Mouse (Mus musculus): ENCODE results near the gene Timm29. TPM values are rescaled to one million over a fixed set of nuclear protein-coding genes. Genes with fewer than 3 reads are reported as not detected.

Timm29 gene
- polyA plus RNA-seq, 1 experiment: 43.5 TPM

GRCm38 (mm10) chr9:21606648-21607047, 14.1 kb downstream of the Timm29 start:
- WGBS: 62% methylated on average over 1 of the region's 1 CpGs
- TF ChIP-seq CTCF (IDR thresholded peaks at IDR 0.05; ENCODE audit: borderline replicate concordance, control insufficient read depth, extremely low read depth, insufficient read depth, low read length, poor library complexity): no peak
- no peak for TF ChIP-seq POLR2A (IDR thresholded peaks at IDR 0.05; ENCODE audit: control insufficient read depth, extremely low read depth, insufficient read depth, low read length, poor library complexity)
- no peak overlapping the region for H3K4me3 ChIP-seq (ENCODE audit: control insufficient read depth, insufficient read depth, low read length)
- peaks cover 3% of the 10 kb centered on the region for H3K4me1 ChIP-seq (replicated peaks; ENCODE audit: control insufficient read depth, insufficient read depth, low read length)
- H3K36me3 ChIP-seq (ENCODE audit: control insufficient read depth, insufficient read depth, low read length): no peaks in the 10 kb centered on the region
- no peaks in the 10 kb centered on the region for H3K27me3 ChIP-seq (ENCODE audit: control insufficient read depth, insufficient read depth, low read length)
- H3K27ac ChIP-seq (ENCODE audit: control insufficient read depth, insufficient read depth, low read length): no peak overlapping the region
- DNase-seq: no peak

GRCm38 (mm10) chr9:21609861-21610260, 17.3 kb downstream of the Timm29 start:
- Histone ChIP-seq H3K27me3 (ENCODE audit: control insufficient read depth, insufficient read depth, low read length) (no peaks in the 10 kb centered on the region), H3K27ac (ENCODE audit: control insufficient read depth, insufficient read depth, low read length) (no peak overlapping the region), H3K4me1 (replicated peaks; ENCODE audit: control insufficient read depth, insufficient read depth, low read length) (peaks cover 3% of the 10 kb centered on the region), H3K36me3 (ENCODE audit: control insufficient read depth, insufficient read depth, low read length) (no peaks in the 10 kb centered on the region), H3K4me3 (ENCODE audit: control insufficient read depth, insufficient read depth, low read length) (no peak overlapping the region)
- DNase-seq: peak; percentile 65
- 65% methylated on average over 1 of the region's 1 CpGs for WGBS
- TF ChIP-seq CTCF (IDR thresholded peaks at IDR 0.05; ENCODE audit: borderline replicate concordance, control insufficient read depth, extremely low read depth, insufficient read depth, low read length, poor library complexity): no peak
- TF ChIP-seq POLR2A (IDR thresholded peaks at IDR 0.05; ENCODE audit: control insufficient read depth, extremely low read depth, insufficient read depth, low read length, poor library complexity): no peak

- no peak for DNase-seq
- Histone ChIP-seq H3K36me3 (ENCODE audit: control insufficient read depth, insufficient read depth, low read length) (no peaks in the 10 kb centered on the region), H3K27me3 (ENCODE audit: control insufficient read depth, insufficient read depth, low read length) (no peaks in the 10 kb centered on the region), H3K4me1 (replicated peaks; ENCODE audit: control insufficient read depth, insufficient read depth, low read length) (peaks cover 8% of the 10 kb centered on the region), H3K27ac (ENCODE audit: control insufficient read depth, insufficient read depth, low read length) (peak overlapping the region; percentile 36; the same call in 1 of the 2 replicates), H3K4me3 (ENCODE audit: control insufficient read depth, insufficient read depth, low read length) (peak overlapping the region; percentile 69)
- TF ChIP-seq POLR2A (IDR thresholded peaks at IDR 0.05; ENCODE audit: control insufficient read depth, extremely low read depth, insufficient read depth, low read length, poor library complexity): no peak
- TF ChIP-seq CTCF (IDR thresholded peaks at IDR 0.05; ENCODE audit: borderline replicate concordance, control insufficient read depth, extremely low read depth, insufficient read depth, low read length, poor library complexity): no peak
- 73% methylated on average over 15 of the region's 15 CpGs for WGBS
Measured at GRCm38 (mm10) chr9:21614864-21615616, 22.5 kb downstream of the Timm29 start.

DNA sequence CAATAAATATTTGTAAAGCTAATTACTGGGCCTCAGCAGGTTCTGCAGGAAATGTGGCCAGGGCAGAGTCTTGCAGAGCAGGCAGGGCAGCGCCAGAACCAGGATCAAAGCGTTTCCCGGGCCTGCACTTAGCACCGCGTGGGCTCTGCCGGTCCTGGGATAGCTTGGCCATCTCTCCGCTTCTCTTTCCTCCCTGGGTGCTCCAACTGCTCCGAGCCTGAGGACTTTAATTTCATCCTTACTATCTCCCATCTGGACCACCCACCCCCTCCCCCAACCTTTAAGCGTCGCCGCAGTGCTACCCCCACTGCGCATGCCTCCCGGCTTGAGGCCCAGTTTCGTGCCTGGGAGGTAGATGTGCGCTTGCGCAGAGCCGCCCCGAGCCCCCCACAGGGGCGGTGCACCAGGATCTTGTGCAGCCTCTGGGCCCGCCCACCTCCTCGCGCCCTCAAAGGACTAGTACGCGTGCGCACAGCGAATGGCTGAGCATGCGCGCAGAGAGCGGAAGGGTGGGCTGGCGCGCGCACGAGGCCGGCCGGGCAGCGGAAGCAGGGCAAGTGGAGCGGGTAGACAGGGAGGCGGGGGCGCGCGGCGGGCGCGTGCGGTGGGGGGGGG, 23.2 kb downstream of the Timm29 start, which contains the start of gene Smarca4:
Smarca4 (plus strand) TSS at position 553 of the 615 bp plus-strand sequence.
- H3K27ac ChIP-seq (ENCODE audit: control insufficient read depth, insufficient read depth, low read length): peak within 1 kb of the TSS; percentile 91
- no peaks in the 10 kb centered on the region for H3K27me3 ChIP-seq (ENCODE audit: control insufficient read depth, insufficient read depth, low read length)
- TF ChIP-seq CTCF (IDR thresholded peaks at IDR 0.05; ENCODE audit: borderline replicate concordance, control insufficient read depth, extremely low read depth, insufficient read depth, low read length, poor library complexity) (peak; percentile 40; the same call in 1 of the 2 replicates), POLR2A (IDR thresholded peaks at IDR 0.05; ENCODE audit: control insufficient read depth, extremely low read depth, insufficient read depth, low read length, poor library complexity) (peak; percentile 64)
- H3K4me3 ChIP-seq (ENCODE audit: control insufficient read depth, insufficient read depth, low read length): peak within 1 kb of the TSS; percentile 69
- under 1% methylated on average over 45 of the region's 45 CpGs for WGBS
- peaks cover 8% of the 10 kb centered on the region for H3K4me1 ChIP-seq (replicated peaks; ENCODE audit: control insufficient read depth, insufficient read depth, low read length)
- peak; percentile 100 for DNase-seq
- H3K36me3 ChIP-seq (ENCODE audit: control insufficient read depth, insufficient read depth, low read length): no peaks in the 10 kb centered on the region

DNA sequence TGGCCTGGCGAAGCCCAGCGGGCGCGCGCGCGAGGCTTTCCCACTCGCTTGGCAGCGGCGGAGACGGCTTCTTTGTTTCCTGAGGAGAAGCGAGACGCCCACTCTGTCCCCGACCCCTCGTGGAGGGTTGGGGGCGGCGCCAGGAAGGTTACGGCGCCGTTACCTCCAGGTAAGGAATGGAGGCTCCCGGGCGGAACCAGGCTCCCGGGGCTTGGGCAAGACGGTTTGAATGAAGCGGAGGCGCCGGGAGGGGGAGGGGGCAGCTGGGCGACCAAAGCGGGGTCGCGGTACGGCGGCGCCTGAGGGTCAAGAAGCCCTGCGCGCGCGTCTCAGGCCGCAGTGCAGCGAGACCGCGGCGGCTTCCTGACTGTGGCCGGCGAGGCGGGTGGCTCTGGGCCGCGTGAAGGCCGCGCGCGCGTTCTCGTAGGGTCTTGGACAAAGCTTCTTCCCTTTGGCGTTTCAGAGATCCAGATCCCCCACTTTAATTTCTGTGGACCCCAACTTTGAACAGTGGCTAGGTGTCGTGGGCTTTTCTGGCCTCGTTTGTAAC, 23.8 kb downstream of the Timm29 start:
- no peaks in the 10 kb centered on the region for H3K36me3 ChIP-seq (ENCODE audit: control insufficient read depth, insufficient read depth, low read length)
- H3K4me1 ChIP-seq (replicated peaks; ENCODE audit: control insufficient read depth, insufficient read depth, low read length): peaks cover 9% of the 10 kb centered on the region
- DNase-seq: peak; percentile 93
- peak overlapping the region; percentile 62 for H3K4me3 ChIP-seq (ENCODE audit: control insufficient read depth, insufficient read depth, low read length)
- TF ChIP-seq POLR2A (IDR thresholded peaks at IDR 0.05; ENCODE audit: control insufficient read depth, extremely low read depth, insufficient read depth, low read length, poor library complexity): peak; percentile 80
- TF ChIP-seq CTCF (IDR thresholded peaks at IDR 0.05; ENCODE audit: borderline replicate concordance, control insufficient read depth, extremely low read depth, insufficient read depth, low read length, poor library complexity): no peak
- peak overlapping the region; percentile 88 for H3K27ac ChIP-seq (ENCODE audit: control insufficient read depth, insufficient read depth, low read length)
- WGBS: 0% methylated on average over 57 of the region's 57 CpGs
- H3K27me3 ChIP-seq (ENCODE audit: control insufficient read depth, insufficient read depth, low read length): no peaks in the 10 kb centered on the region

- DNase-seq: peak; percentile 30
Measured at GRCm38 (mm10) chr9:21617066-21617465, 24.5 kb downstream of the Timm29 start.

More at GRCm38 (mm10) chr9:21617066-21617465, 24.5 kb downstream of the Timm29 start:
- Histone ChIP-seq H3K4me3 (ENCODE audit: control insufficient read depth, insufficient read depth, low read length) (peak overlapping the region; percentile 62), H3K36me3 (ENCODE audit: control insufficient read depth, insufficient read depth, low read length) (no peaks in the 10 kb centered on the region), H3K27me3 (ENCODE audit: control insufficient read depth, insufficient read depth, low read length) (no peaks in the 10 kb centered on the region), H3K4me1 (replicated peaks; ENCODE audit: control insufficient read depth, insufficient read depth, low read length) (peaks cover 10% of the 10 kb centered on the region), H3K27ac (ENCODE audit: control insufficient read depth, insufficient read depth, low read length) (peak overlapping the region; percentile 91)
- WGBS: 2% methylated on average over 10 of the region's 10 CpGs
- TF ChIP-seq POLR2A (IDR thresholded peaks at IDR 0.05; ENCODE audit: control insufficient read depth, extremely low read depth, insufficient read depth, low read length, poor library complexity): no peak
- TF ChIP-seq CTCF (IDR thresholded peaks at IDR 0.05; ENCODE audit: borderline replicate concordance, control insufficient read depth, extremely low read depth, insufficient read depth, low read length, poor library complexity): no peak
